Mouse (Mus musculus) ovary, postnatal 36 days (tissue): ENCODE results near the gene Tmem235.
A peak's percentile ranks its signal among the peaks of the same experiment; 100 is the strongest.

Experiments used
- DNase-seq: peaks from one replicate; pipeline ENCODE4 v3.0.0; 2022; ENCODE audit warnings: low spot score, mixed read lengths

Gene Tmem235

GRCm38 (mm10) chr11:117890519-117891282, 30.1 kb downstream of the Tmem235 start:
- no peak for DNase-seq

- DNase-seq = no peak
Observed at GRCm38 (mm10) chr11:117891581-117892175, 31.1 kb downstream of the Tmem235 start.

- no peak for DNase-seq
Observed at GRCm38 (mm10) chr11:117892199-117892598, 31.6 kb downstream of the Tmem235 start.

- no peak for DNase-seq
Observed at GRCm38 (mm10) chr11:117894676-117895075, 34.1 kb downstream of the Tmem235 start.

GRCm38 (mm10) chr11:117896533-117896932, 36.0 kb downstream of the Tmem235 start:
- DNase-seq = no peak

- DNase-seq = no peak
Observed at GRCm38 (mm10) chr11:117902282-117902681, 41.7 kb downstream of the Tmem235 start.

GRCm38 (mm10) chr11:117904442-117904841, 43.9 kb downstream of the Tmem235 start:
- no peak for DNase-seq

GRCm38 (mm10) chr11:117909337-117909736, 48.8 kb downstream of the Tmem235 start:
- DNase-seq = no peak

- DNase-seq = peak; percentile 82
Observed at GRCm38 (mm10) chr11:117912684-117913352, 52.3 kb downstream of the Tmem235 start.

- DNase-seq = no peak
Observed at GRCm38 (mm10) chr11:117914531-117914930, 54.0 kb downstream of the Tmem235 start.
